Mouse (Mus musculus): Measurements from ENCODE around the gene Zc3h13. TPM values are rescaled to one million over a fixed set of nuclear protein-coding genes. Genes with fewer than 3 reads are reported as not detected.
A peak's percentile ranks its signal among the peaks of the same experiment; 100 is the strongest.

Gene Zc3h13
- 13.9 and 15.9 TPM in 2 replicates for polyA plus RNA-seq (2015; fragmentation: Nextera tagmentation; extraction: Ambion mirVana)

DNA sequence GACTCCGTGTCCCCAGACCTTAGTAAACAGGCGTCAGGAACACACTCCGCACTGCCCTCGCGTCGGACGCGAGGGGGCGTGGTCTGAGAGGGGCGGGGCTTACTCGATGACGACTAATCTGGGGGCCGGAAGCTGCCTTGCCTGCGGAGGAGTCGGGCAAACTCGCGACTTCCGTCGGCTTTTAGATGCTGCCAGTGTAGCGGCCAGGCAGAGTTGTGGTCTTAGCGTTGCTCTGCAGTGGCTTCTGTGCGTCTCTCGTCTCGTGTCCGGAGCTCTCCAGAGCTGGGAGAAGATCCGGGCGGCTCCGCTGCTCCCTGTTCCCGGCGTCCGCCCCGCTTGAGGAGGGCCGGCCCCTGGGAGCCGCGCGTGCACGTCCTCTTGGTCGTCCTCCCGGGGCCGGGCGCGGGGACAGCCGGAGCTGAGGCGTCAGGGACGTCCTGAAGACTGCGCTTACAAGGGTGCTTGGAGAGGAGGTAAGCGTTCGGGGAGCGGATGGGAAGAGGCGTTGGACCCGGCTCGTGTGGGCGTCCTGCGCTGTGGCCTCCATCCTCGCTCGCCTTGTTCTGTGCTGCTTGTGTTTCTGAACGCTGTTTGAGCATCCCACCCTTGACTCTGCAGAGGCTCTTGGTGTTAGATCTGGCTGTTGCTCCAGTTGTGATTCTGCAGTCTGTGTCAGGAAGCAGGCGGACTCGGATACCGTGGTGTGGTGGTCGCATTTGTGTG, at the start of gene Zc3h13:
TSS of gene Zc3h13 (plus strand) at position 181 of the 723 bp plus-strand sequence.
- peak within 1 kb of the TSS; percentile 98 for H3K4me3 ChIP-seq (ENCODE audit: low read depth, low read length)
- H3K4me2 ChIP-seq (replicated peaks; ENCODE audit: low read depth), result peak within 1 kb of the TSS; percentile 79
- ATAC-seq (ENCODE audit: low FRiP score, low TSS enrichment) (peak; percentile 99), DNase-seq (ENCODE audit: low spot score) (peak; percentile 97)
- WGBS, result under 1% methylated on average over 61 of the region's 61 CpGs
- no peaks in the 10 kb centered on the region for H3K27me3 ChIP-seq (ENCODE audit: control insufficient read depth, insufficient read depth, low read length)
- no peaks in the 10 kb centered on the region for H3K9me3 ChIP-seq (ENCODE audit: control insufficient read depth, low read length)
- peak within 1 kb of the TSS; percentile 90 for H3K27ac ChIP-seq (replicated peaks)
- no peaks in the 10 kb centered on the region for H3K36me3 ChIP-seq (ENCODE audit: control insufficient read depth, insufficient read depth, low read length)
- no peaks in the 10 kb centered on the region for H3K4me1 ChIP-seq (replicated peaks; ENCODE audit: control insufficient read depth, insufficient read depth)
- TF ChIP-seq CTCF (IDR thresholded peaks at IDR 0.05; ENCODE audit: low read depth), result peak; percentile 44
- TF ChIP-seq EP300 (optimal IDR thresholded peaks at IDR 0.05), result no peak
- H3K9ac ChIP-seq (ENCODE audit: low read length), result peak within 1 kb of the TSS; percentile 92

DNA sequence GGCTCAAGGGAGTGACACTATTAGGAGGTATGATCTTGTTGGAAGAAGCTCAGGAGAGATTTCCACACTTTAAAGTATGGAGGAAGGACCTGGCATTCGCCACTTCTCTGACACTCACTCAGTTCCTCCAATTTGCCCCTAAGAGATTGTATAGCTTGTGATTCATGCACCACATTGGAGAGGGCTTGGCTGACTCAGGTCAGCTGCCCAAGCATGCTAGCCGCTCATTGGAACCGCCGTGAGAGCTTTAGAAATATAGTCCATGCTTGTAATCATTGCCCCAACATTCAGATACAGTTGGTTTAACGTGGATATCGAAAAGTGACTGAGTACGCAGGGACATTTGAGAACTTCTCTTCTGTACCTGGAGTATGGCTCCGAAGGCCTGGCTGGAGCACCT, 48.6 kb upstream of the Zc3h13 start:
- TF ChIP-seq CTCF (IDR thresholded peaks at IDR 0.05; ENCODE audit: low read depth), result no peak
- TF ChIP-seq EP300 (optimal IDR thresholded peaks at IDR 0.05), result no peak
- no peaks in the 10 kb centered on the region for H3K36me3 ChIP-seq (ENCODE audit: control insufficient read depth, insufficient read depth, low read length)
- H3K9me3 ChIP-seq (ENCODE audit: control insufficient read depth, low read length), result no peaks in the 10 kb centered on the region
- DNase-seq (ENCODE audit: low spot score) (no peak), ATAC-seq (ENCODE audit: low FRiP score, low TSS enrichment) (no peak)
- H3K4me1 ChIP-seq (replicated peaks; ENCODE audit: control insufficient read depth, insufficient read depth), result no peaks in the 10 kb centered on the region
- H3K27ac ChIP-seq (replicated peaks), result no peak overlapping the region
- 87% methylated on average over 8 of the region's 8 CpGs for WGBS
- H3K4me2 ChIP-seq (replicated peaks; ENCODE audit: low read depth), result no peak overlapping the region
- H3K27me3 ChIP-seq (ENCODE audit: control insufficient read depth, insufficient read depth, low read length), result no peaks in the 10 kb centered on the region
- no peak overlapping the region for H3K4me3 ChIP-seq (ENCODE audit: low read depth, low read length)
- H3K9ac ChIP-seq (ENCODE audit: low read length), result no peak overlapping the region

DNA sequence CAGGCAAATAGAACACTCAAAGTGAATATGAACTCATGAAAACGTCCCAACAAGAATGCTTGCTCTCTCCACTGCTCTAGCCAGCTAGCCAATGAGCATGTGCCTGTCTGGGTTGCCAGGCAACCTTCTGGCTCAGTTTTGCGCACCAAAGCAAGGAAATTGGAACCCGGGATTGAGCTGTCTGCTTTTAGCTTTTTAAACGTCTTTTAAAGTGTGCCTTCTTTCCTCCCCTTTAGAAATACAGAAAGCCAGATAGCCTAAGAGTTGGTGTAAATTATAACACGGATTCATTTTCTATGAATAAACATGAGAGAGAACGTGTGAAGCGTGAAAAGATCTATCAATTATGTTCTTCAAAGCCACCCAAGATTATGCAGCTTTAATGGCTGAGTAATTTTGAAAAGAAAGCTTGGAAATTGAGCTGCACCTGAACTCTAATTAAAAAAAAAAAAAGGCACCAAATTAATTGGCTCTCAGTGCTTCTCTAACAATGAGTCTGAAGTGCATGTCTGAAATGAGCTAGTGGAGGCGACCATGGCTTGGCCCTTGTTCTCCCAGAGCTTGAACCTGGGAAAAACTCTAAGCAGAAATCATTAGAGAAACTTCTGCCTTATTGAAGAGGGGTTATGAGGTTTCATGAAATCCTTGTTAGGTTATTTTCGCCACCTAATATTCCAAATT, 48.1 kb upstream of the Zc3h13 start:
- TF ChIP-seq EP300 (optimal IDR thresholded peaks at IDR 0.05), result no peak
- no peak for TF ChIP-seq CTCF (IDR thresholded peaks at IDR 0.05; ENCODE audit: low read depth)
- Histone ChIP-seq H3K4me3 (ENCODE audit: low read depth, low read length) (no peak overlapping the region), H3K4me1 (replicated peaks; ENCODE audit: control insufficient read depth, insufficient read depth) (no peaks in the 10 kb centered on the region), H3K9ac (ENCODE audit: low read length) (no peak overlapping the region), H3K9me3 (ENCODE audit: control insufficient read depth, low read length) (no peaks in the 10 kb centered on the region), H3K27me3 (ENCODE audit: control insufficient read depth, insufficient read depth, low read length) (no peaks in the 10 kb centered on the region), H3K4me2 (replicated peaks; ENCODE audit: low read depth) (no peak overlapping the region), H3K27ac (replicated peaks) (no peak overlapping the region), H3K36me3 (ENCODE audit: control insufficient read depth, insufficient read depth, low read length) (no peaks in the 10 kb centered on the region)
- no peak for DNase-seq (ENCODE audit: low spot score)
- 55% methylated on average over 9 of the region's 9 CpGs for WGBS
- ATAC-seq (ENCODE audit: low FRiP score, low TSS enrichment), result no peak

DNA sequence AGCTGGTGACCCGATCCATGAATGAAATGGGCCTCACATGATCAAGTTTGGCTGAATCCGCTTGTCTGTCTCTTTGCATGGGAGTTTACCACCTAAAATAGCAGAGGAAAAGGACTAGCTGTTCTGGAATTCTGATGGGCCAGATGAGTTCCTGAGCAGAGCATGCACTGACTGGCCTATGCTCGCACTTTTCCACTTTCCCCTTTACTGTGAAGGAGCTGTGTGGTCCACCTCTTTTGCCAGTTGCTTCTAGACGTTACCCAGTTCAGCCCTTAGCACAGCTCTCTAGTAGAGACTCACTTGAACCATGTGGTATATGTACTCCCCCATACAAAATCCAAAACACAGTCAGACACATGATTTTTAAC, 47.6 kb upstream of the Zc3h13 start:
- no peaks in the 10 kb centered on the region for H3K36me3 ChIP-seq (ENCODE audit: control insufficient read depth, insufficient read depth, low read length)
- TF ChIP-seq CTCF (IDR thresholded peaks at IDR 0.05; ENCODE audit: low read depth) (no peak), EP300 (optimal IDR thresholded peaks at IDR 0.05) (no peak)
- no peaks in the 10 kb centered on the region for H3K4me1 ChIP-seq (replicated peaks; ENCODE audit: control insufficient read depth, insufficient read depth)
- 86% methylated on average over 4 of the region's 4 CpGs for WGBS
- ATAC-seq (ENCODE audit: low FRiP score, low TSS enrichment) (no peak), DNase-seq (ENCODE audit: low spot score) (no peak)
- H3K27me3 ChIP-seq (ENCODE audit: control insufficient read depth, insufficient read depth, low read length), result no peaks in the 10 kb centered on the region
- H3K27ac ChIP-seq (replicated peaks), result no peak overlapping the region
- no peak overlapping the region for H3K9ac ChIP-seq (ENCODE audit: low read length)
- no peaks in the 10 kb centered on the region for H3K9me3 ChIP-seq (ENCODE audit: control insufficient read depth, low read length)
- H3K4me3 ChIP-seq (ENCODE audit: low read depth, low read length), result no peak overlapping the region
- H3K4me2 ChIP-seq (replicated peaks; ENCODE audit: low read depth), result no peak overlapping the region

DNA sequence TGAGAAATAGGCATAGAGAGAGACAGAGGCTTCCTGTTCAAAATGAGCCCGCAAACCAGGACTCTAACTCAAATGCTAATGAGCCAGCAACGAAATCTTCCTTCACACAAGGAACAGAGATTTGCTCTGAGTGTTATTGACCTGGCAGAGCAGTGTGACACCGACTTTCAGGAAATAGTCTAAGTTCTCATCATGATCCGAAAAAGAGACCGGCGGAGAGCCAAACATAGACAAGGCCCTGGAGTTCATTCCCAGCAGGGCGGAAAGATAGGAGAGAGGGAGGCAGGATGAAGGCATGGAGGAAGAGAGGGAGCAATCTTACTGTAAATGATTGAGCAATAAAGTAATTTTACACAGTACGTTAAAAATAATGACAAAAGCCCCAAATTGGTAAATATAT, 47.1 kb upstream of the Zc3h13 start:
- H3K27ac ChIP-seq (replicated peaks), result no peak overlapping the region
- TF ChIP-seq CTCF (IDR thresholded peaks at IDR 0.05; ENCODE audit: low read depth) (no peak), EP300 (optimal IDR thresholded peaks at IDR 0.05) (no peak)
- no peaks in the 10 kb centered on the region for H3K9me3 ChIP-seq (ENCODE audit: control insufficient read depth, low read length)
- no peaks in the 10 kb centered on the region for H3K4me1 ChIP-seq (replicated peaks; ENCODE audit: control insufficient read depth, insufficient read depth)
- no peaks in the 10 kb centered on the region for H3K27me3 ChIP-seq (ENCODE audit: control insufficient read depth, insufficient read depth, low read length)
- H3K9ac ChIP-seq (ENCODE audit: low read length), result no peak overlapping the region
- WGBS, result 84% methylated on average over 8 of the region's 8 CpGs
- H3K4me3 ChIP-seq (ENCODE audit: low read depth, low read length), result no peak overlapping the region
- no peaks in the 10 kb centered on the region for H3K36me3 ChIP-seq (ENCODE audit: control insufficient read depth, insufficient read depth, low read length)
- ATAC-seq (ENCODE audit: low FRiP score, low TSS enrichment) (no peak), DNase-seq (ENCODE audit: low spot score) (no peak)
- H3K4me2 ChIP-seq (replicated peaks; ENCODE audit: low read depth), result no peak overlapping the region
